Mouse (Mus musculus): Measurements from ENCODE around the gene Colgalt2.
A peak's percentile ranks its signal among the peaks of the same experiment; 100 is the strongest.
"Not testable (repeated sequence)": the region's sequence is repeated elsewhere in the genome, so short reads cannot be mapped to it uniquely, and the experiment has no call there.

Gene Colgalt2

GRCm38 (mm10) chr1:152399790-152400555, at the start of gene Colgalt2:
TSS of gene Colgalt2 (plus strand) at chr1:152399830.
- peak; percentile 6 to 15 for DNase-seq (ENCODE audit: low spot score in 2 of 2)

- no peak for DNase-seq (ENCODE audit: low spot score in 2 of 2)
Measured at GRCm38 (mm10) chr1:152356721-152357120, 42.9 kb upstream of the Colgalt2 start.

- no peak for DNase-seq (ENCODE audit: low spot score in 2 of 2)
Measured at GRCm38 (mm10) chr1:152368311-152369088, 31.1 kb upstream of the Colgalt2 start.

- peak; percentile 17 to 32 for DNase-seq (ENCODE audit: low spot score in 2 of 2)
Measured at GRCm38 (mm10) chr1:152369139-152369538, 30.5 kb upstream of the Colgalt2 start.

GRCm38 (mm10) chr1:152378311-152378710, 21.3 kb upstream of the Colgalt2 start:
- no peak for DNase-seq (ENCODE audit: low spot score in 2 of 2)

GRCm38 (mm10) chr1:152384589-152384988, 15.0 kb upstream of the Colgalt2 start:
- DNase-seq (ENCODE audit: low spot score in 2 of 2) = no peak

- DNase-seq (ENCODE audit: low spot score in 2 of 2) = not testable (repeated sequence)
Measured at GRCm38 (mm10) chr1:152385693-152386092, 13.9 kb upstream of the Colgalt2 start.

- DNase-seq (ENCODE audit: low spot score in 2 of 2) = peak; percentile 48 to 74
Measured at GRCm38 (mm10) chr1:152386188-152386835, 13.3 kb upstream of the Colgalt2 start, which contains the start of gene Tsen15. TSS of gene Tsen15 (minus strand) at chr1:152386688.

GRCm38 (mm10) chr1:152389271-152389670, 10.4 kb upstream of the Colgalt2 start:
- no peak for DNase-seq (ENCODE audit: low spot score in 2 of 2)

- no peak for DNase-seq (ENCODE audit: low spot score in 2 of 2)
Measured at GRCm38 (mm10) chr1:152394137-152394536, 5.5 kb upstream of the Colgalt2 start.

- no peak for DNase-seq (ENCODE audit: low spot score in 2 of 2)
Measured at GRCm38 (mm10) chr1:152394956-152395515, 4.6 kb upstream of the Colgalt2 start.

GRCm38 (mm10) chr1:152398708-152399107, 922 bp upstream of the Colgalt2 start:
- no peak for DNase-seq (ENCODE audit: low spot score in 2 of 2)

- DNase-seq (ENCODE audit: low spot score in 2 of 2) = no peak
Measured at GRCm38 (mm10) chr1:152400556-152401540, 1.2 kb downstream of the Colgalt2 start.

GRCm38 (mm10) chr1:152407021-152407946, 7.7 kb downstream of the Colgalt2 start:
- DNase-seq (ENCODE audit: low spot score in 2 of 2) = no peak

- no peak for DNase-seq (ENCODE audit: low spot score in 2 of 2)
Measured at GRCm38 (mm10) chr1:152409356-152409755, 9.7 kb downstream of the Colgalt2 start.

- DNase-seq (ENCODE audit: low spot score in 2 of 2) = no peak
Measured at GRCm38 (mm10) chr1:152410657-152411056, 11.0 kb downstream of the Colgalt2 start.

GRCm38 (mm10) chr1:152413116-152413515, 13.5 kb downstream of the Colgalt2 start:
- DNase-seq (ENCODE audit: low spot score in 2 of 2) = no peak

- DNase-seq (ENCODE audit: low spot score in 2 of 2) = no peak
Measured at GRCm38 (mm10) chr1:152413961-152414360, 14.3 kb downstream of the Colgalt2 start.

- DNase-seq (ENCODE audit: low spot score in 2 of 2) = no peak
Measured at GRCm38 (mm10) chr1:152414451-152414850, 14.8 kb downstream of the Colgalt2 start.

Data from natural killer cell, adult 2 months (primary cell).